Mouse (Mus musculus) bone marrow, adult 2 months (tissue): ENCODE results near the gene Rtca. TPM values are rescaled to one million over a fixed set of nuclear protein-coding genes. Genes with fewer than 3 reads are reported as not detected.

Source experiments
- H3K27ac ChIP-seq: fragments of 200-500 bp; 2 replicates; pipeline ENCODE4 v1.5.1; 2012; ENCODE audit warnings: low read depth, mild to moderate bottlenecking, control low read depth, inconsistent platforms, low read length; ENCODE audit not compliant: control insufficient read depth, poor library complexity, insufficient read depth
- H3K4me1 ChIP-seq: fragments of 200-500 bp; 2 replicates; pipeline ENCODE4 v1.6.1; 2011; ENCODE audit warnings: low read length; ENCODE audit not compliant: control insufficient read depth, insufficient read depth
- H3K4me3 ChIP-seq: fragments of 200-500 bp; replicated peaks from 2 replicates; pipeline ENCODE3; 2011; ENCODE audit warnings: mild to moderate bottlenecking, low read depth, low read length, control low read depth; ENCODE audit not compliant: control insufficient read depth
- CTCF ChIP-seq: fragments of 200-500 bp; IDR thresholded peaks from 2 replicates; pipeline ENCODE4 v1.5.1; 2011; ENCODE audit warnings: low read length, control low read depth; ENCODE audit not compliant: control insufficient read depth, insufficient read depth
- POLR2A ChIP-seq: fragments of 200-500 bp; IDR thresholded peaks from 2 replicates; pipeline ENCODE4 v1.6.1; 2011; ENCODE audit warnings: low read depth, mild to moderate bottlenecking, control low read depth, low read length, borderline replicate concordance; ENCODE audit not compliant: control insufficient read depth
- WGBS: fragments of 180-500 bp; shearing (Covaris S2); methylation state at CpG from one replicate; pipeline ENCODE4 v1.1.7; 2018; 5-methylcytosine and 5-hydroxymethylcytosine counted together
- polyA plus RNA-seq: library from polyadenylated mRNA; stranded (reverse); fragments of >200 nt; gene quantifications from 2 replicates; pipeline ENCODE4 v1.2.4, GENCODE M21; 2011; ENCODE audit warnings: low replicate concordance; ENCODE audit not compliant: missing spikeins, insufficient read depth, insufficient read length

Rtca gene
- polyA plus RNA-seq, 1 experiment = 22.5 TPM

- Histone ChIP-seq H3K27ac (no peak overlapping the region), H3K4me3 (no peak overlapping the region), H3K4me1 (no peaks in the 10 kb centered on the region)
- WGBS = 51% methylated on average over 1 of the region's 1 CpGs
- TF ChIP-seq POLR2A (no peak), CTCF (no peak)
These were observed 53.5 kb downstream of the Rtca start for GRCm38 (mm10) chr3:116454529-116454928.

DNA sequence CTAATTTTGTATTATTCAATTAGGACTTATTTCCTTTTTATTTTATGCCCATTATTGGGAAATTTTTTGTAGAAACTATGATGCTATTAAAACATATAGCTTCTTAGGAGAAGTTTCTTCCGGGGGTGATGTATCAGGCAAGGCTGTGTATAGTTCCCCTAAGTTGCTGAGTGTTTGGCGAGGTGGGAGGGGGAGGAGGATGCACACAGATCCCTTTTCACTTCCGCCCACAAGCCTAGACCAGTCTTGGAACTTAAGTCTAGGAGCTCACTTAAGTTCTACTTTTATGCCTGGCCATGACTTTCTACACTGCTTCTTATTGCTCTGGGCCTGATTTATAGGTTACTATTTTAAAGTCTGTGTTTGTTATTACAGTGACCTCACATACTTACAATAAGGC is 57.3 kb downstream of the Rtca start:
- Histone ChIP-seq H3K27ac (no peak overlapping the region), H3K4me1 (no peaks in the 10 kb centered on the region), H3K4me3 (no peak overlapping the region)
- WGBS = 19% methylated on average over 3 of the region's 3 CpGs
- no peak for TF ChIP-seq CTCF
- TF ChIP-seq POLR2A = no peak

DNA sequence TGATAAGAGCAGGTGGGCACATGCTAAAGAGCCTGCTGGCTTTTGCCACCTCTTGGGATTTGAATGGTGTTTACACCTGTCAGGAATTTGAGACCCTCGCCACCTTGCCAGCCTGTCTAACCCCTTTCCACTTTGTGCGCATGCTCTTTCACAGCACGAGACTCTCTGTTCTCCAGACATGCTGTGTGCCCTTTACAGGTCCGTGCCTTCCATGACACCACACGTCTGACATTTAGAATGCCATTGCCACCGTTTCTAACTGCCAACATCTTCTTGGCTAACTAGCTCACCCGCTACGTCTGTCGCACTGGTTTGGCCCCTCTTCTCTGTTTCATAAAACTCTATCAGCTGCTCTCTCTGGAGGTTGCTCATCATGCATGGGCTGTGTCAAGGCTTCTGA is 63.7 kb downstream of the Rtca start:
- Histone ChIP-seq H3K4me1 (no peaks in the 10 kb centered on the region), H3K27ac (no peak overlapping the region), H3K4me3 (no peak overlapping the region)
- TF ChIP-seq CTCF (no peak), POLR2A (no peak)
- WGBS = 86% methylated on average over 9 of the region's 9 CpGs

DNA sequence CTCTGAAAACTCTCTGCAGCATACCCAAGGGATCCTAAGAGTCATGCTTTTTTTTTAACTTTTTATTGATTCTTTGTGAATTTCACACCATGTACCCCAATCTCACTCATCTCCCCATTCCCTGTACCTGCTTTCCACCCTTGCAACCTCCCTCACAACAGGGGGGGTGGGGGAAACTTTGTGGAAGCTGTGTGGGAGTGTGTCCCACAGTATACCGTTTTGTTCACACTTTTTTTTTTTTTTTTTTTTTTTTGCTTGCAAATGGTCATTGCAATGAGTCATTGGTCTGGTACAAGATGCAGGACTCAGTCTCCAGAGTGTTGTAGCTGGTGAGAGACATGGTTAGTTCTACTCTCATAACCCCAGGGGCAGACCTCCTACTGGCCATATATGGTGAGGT is 65.2 kb downstream of the Rtca start:
- H3K27ac ChIP-seq = no peak overlapping the region
- WGBS = 63% methylated on average over 1 of the region's 1 CpGs
- no peak overlapping the region for H3K4me3 ChIP-seq
- no peaks in the 10 kb centered on the region for H3K4me1 ChIP-seq
- no peak for TF ChIP-seq POLR2A

- Histone ChIP-seq H3K27ac (no peak overlapping the region), H3K4me3 (no peak overlapping the region), H3K4me1 (no peaks in the 10 kb centered on the region)
- WGBS = 93% methylated on average over 15 of the region's 15 CpGs
- no peak for TF ChIP-seq CTCF
- no peak for TF ChIP-seq POLR2A
These were observed 66.3 kb downstream of the Rtca start for GRCm38 (mm10) chr3:116441518-116442205.

DNA sequence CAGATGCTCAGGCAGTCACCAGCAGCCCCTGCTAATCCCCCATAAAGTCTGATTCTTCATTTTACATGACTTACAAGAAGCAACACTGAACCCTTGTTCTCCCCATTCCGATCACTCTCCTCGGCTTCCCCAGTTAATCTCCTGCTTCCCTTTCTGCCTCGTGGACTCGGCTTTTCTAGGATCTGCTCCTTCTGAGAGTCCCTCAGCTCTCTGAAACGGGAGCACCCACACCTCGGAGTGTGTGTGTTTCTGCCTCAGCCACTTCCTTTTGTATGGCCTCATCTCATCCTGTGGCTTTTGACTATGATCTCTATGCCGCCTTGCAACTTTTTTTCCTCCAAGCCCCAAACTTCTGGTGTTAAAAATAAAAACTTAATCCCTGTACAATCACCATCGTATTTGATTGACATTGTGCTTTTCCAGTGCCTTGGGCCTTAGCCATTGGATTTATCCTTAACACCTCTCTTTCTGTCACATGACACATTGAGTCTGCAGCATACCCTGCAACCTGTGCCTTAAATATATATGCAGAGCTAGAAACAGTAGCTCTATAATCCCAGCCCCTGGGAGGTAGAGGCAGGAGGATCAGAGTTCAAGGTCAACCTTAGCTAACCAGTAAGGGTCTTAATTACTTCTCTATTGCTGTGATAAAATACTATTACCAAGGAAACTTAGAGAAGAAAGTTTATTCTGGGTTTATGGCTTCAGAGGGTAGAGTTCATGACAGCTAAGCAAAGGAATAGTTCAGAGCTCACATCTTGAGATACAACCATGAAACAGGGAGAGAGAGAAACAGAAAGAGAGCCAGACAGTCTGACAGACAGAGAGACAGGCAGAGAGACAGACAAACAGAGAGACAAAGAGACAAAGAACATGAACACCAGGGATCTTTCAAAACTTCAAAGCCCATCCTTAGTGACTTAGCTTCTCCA is 67.7 kb downstream of the Rtca start:
- Histone ChIP-seq H3K27ac (no peak overlapping the region), H3K4me1 (no peaks in the 10 kb centered on the region; the same call in 1 of the 2 replicates), H3K4me3 (no peak overlapping the region)
- TF ChIP-seq POLR2A (no peak), CTCF (no peak)
- 8% methylated on average over 8 of the region's 8 CpGs for WGBS

Other genes starting within 250 kb of the Rtca start
- gene Cdc14a, start 84.2 kb downstream of the Rtca start, polyA plus RNA-seq = 4.0 and 7.2 TPM in 2 replicates
- gene Dbt, start 4.9 kb upstream of the Rtca start, polyA plus RNA-seq = 4.3 and 9.5 TPM in 2 replicates
- 3.4 and 4.2 TPM in 2 replicates for gene Lrrc39, start 54.8 kb upstream of the Rtca start, polyA plus RNA-seq
- gene Sass6, start 86.8 kb upstream of the Rtca start, polyA plus RNA-seq = 12.7 and 17.9 TPM in 2 replicates
- gene Trmt13, start 106.4 kb upstream of the Rtca start, polyA plus RNA-seq = 9.4 and 22.0 TPM in 2 replicates
- gene Mfsd14a, start 154.5 kb upstream of the Rtca start, polyA plus RNA-seq = 7.0 and 13.2 TPM in 2 replicates
- not detected in 2 replicates for gene Gm43191, start 173.1 kb upstream of the Rtca start, polyA plus RNA-seq
- gene Slc35a3, start 204.6 kb upstream of the Rtca start, polyA plus RNA-seq = 4.0 and 5.7 TPM in 2 replicates